Mouse (Mus musculus) ES-Bruce4 (cell line): ENCODE data around the gene Spata31d1a. TPM values are rescaled to one million over a fixed set of nuclear protein-coding genes. Genes with fewer than 3 reads are reported as not detected.
"Not testable (repeated sequence)": the region's sequence is repeated elsewhere in the genome, so short reads cannot be mapped to it uniquely, and the experiment has no call there.

Source experiments
- H3K27ac ChIP-seq: 2 replicates; pipeline ENCODE4 v1.5.1; 2012; ENCODE audit warnings: low read length, inconsistent platforms; ENCODE audit not compliant: insufficient read depth
- H3K27me3 ChIP-seq: 2 replicates; pipeline ENCODE4 v1.6.1; 2012; ENCODE audit warnings: mild to moderate bottlenecking, low read length, inconsistent platforms; ENCODE audit not compliant: control insufficient read depth, poor library complexity, insufficient read depth, severe bottlenecking
- H3K36me3 ChIP-seq: 2 replicates; pipeline ENCODE4 v1.6.1; 2012; ENCODE audit warnings: inconsistent platforms, mild to moderate bottlenecking, low read length, moderate library complexity; ENCODE audit not compliant: control insufficient read depth, poor library complexity, insufficient read depth, severe bottlenecking
- H3K4me1 ChIP-seq: one replicate; pipeline ENCODE4 v1.8.1; 2011; ENCODE audit warnings: low read length; ENCODE audit not compliant: control insufficient read depth, insufficient read depth
- H3K4me3 ChIP-seq: 2 replicates; pipeline ENCODE4 v1.5.1; 2011; ENCODE audit warnings: low read depth, mild to moderate bottlenecking, low read length
- H3K9ac ChIP-seq: 2 replicates; pipeline ENCODE4 v1.6.1; 2012; ENCODE audit warnings: low read depth, mild to moderate bottlenecking, inconsistent platforms; ENCODE audit not compliant: poor library complexity, severe bottlenecking
- H3K9me3 ChIP-seq: replicated peaks from 2 replicates; pipeline ENCODE4 v1.6.1; 2012; ENCODE audit warnings: mild to moderate bottlenecking, low read length, inconsistent platforms; ENCODE audit not compliant: control insufficient read depth, poor library complexity, insufficient read depth, severe bottlenecking
- CTCF ChIP-seq: IDR thresholded peaks from one replicate; pipeline ENCODE4 v1.8.1; 2011; ENCODE audit warnings: low read depth, low read length
- EP300 ChIP-seq: IDR thresholded peaks from 2 replicates; pipeline ENCODE4 v1.6.1; 2011; ENCODE audit warnings: low read depth, low read length; ENCODE audit not compliant: insufficient read depth
- POLR2A ChIP-seq: IDR thresholded peaks from one replicate; pipeline ENCODE4 v1.8.1; 2011; ENCODE audit warnings: low read length; ENCODE audit not compliant: insufficient read depth
- polyA plus RNA-seq: library from polyadenylated mRNA; stranded (reverse); fragments of >200 nt; gene quantifications from 2 replicates; pipeline ENCODE4 v1.2.4, GENCODE M21; 2011; ENCODE audit warnings: low read depth; ENCODE audit not compliant: missing spikeins, insufficient read depth, insufficient read length

The Spata31d1a gene
- polyA plus RNA-seq, 1 experiment: 1.1 TPM

DNA sequence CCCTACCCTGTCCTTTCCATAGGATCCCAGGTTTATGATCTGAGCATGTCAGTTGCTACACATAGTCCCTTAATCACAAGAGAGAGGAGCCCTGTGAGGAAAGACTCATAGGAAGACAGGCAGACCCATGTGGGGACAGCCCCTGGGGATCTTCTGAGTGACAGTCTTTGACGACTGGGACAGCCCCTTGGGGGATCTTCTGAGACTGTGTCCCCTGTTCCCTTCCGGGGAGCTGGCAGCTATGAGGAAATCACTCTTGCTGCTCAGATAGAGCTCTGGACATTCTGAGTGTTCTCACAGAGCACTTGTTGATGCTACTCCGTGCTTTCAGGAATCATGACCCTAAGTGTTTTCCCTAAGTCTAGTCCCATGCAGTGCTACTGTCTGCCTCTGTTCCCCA, 3.6 kb upstream of the Spata31d1a start:
- H3K27ac ChIP-seq: no peak overlapping the region
- H3K9me3 ChIP-seq: no peaks in the 10 kb centered on the region
- no peaks in the 10 kb centered on the region for H3K36me3 ChIP-seq
- no peak overlapping the region for H3K4me3 ChIP-seq
- TF ChIP-seq CTCF (no peak), POLR2A (no peak), EP300 (no peak)
- H3K4me1 ChIP-seq: no peaks in the 10 kb centered on the region
- H3K27me3 ChIP-seq: no peaks in the 10 kb centered on the region
- no peak overlapping the region for H3K9ac ChIP-seq

GRCm38 (mm10) chr13:59711984-59712383, 1.9 kb upstream of the Spata31d1a start, which contains the start of gene Spata31d1b:
Gene Spata31d1b (plus strand): TSS chr13:59712284.
- not testable (repeated sequence) for H3K4me1 ChIP-seq, H3K4me3 ChIP-seq, H3K27me3 ChIP-seq, H3K9ac ChIP-seq, H3K9me3 ChIP-seq, H3K36me3 ChIP-seq, H3K27ac ChIP-seq

GRCm38 (mm10) chr13:59704562-59704961, 5.6 kb downstream of the Spata31d1a start:
- Histone ChIP-seq H3K27ac (no peak overlapping the region), H3K9ac (no peak overlapping the region), H3K36me3 (no peaks in the 10 kb centered on the region), H3K4me3 (no peak overlapping the region), H3K9me3 (no peaks in the 10 kb centered on the region), H3K27me3 (no peaks in the 10 kb centered on the region), H3K4me1 (no peaks in the 10 kb centered on the region)
- no peak for TF ChIP-seq CTCF

DNA sequence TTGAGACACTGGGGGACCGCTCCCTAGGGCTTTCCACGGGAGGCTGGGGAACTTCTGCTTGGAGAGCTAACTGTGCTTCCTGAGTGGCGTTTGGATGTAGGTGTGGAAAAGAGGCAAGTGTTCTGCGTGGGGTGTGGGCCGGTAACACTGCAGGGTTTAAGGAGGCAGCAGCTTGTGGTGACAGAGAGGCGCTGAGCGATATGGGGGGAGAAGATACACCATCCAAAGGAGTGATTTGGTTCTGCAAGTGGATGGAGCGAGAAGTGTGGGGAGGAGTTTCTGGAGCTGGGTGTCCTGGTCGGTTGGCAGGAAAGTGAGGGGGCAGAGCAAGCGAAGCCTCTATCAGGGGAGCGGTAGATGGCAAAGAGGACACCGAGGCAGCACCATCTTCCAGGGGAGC, 6.6 kb downstream of the Spata31d1a start:
- Histone ChIP-seq H3K4me3 (no peak overlapping the region), H3K9me3 (no peaks in the 10 kb centered on the region), H3K4me1 (no peaks in the 10 kb centered on the region), H3K9ac (no peak overlapping the region), H3K27me3 (no peaks in the 10 kb centered on the region), H3K27ac (no peak overlapping the region), H3K36me3 (no peaks in the 10 kb centered on the region)
- TF ChIP-seq EP300 (no peak), POLR2A (no peak), CTCF (no peak)

DNA sequence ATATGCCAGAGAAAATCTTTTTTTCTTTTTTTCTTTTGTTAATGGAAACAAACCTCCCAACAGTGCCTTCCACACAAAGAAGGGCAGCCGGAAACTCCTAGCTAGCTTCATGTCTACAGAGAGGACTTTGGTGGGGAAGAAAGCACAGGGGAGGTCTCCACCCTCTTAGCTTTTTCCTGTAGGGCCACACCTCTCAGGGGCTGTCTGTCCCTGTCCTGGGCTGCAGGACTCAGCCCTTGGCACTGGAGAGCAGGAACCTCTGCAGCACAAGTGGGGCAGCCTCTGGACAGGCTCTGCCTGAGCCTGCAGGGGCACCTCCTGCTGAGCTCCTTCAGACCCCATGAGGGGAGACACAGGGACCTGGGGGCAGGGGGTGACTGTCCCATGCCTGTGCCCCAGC, 10.0 kb downstream of the Spata31d1a start:
- H3K27ac ChIP-seq, H3K9me3 ChIP-seq, H3K27me3 ChIP-seq, H3K4me1 ChIP-seq, H3K36me3 ChIP-seq, H3K4me3 ChIP-seq, H3K9ac ChIP-seq: not testable (repeated sequence)

DNA sequence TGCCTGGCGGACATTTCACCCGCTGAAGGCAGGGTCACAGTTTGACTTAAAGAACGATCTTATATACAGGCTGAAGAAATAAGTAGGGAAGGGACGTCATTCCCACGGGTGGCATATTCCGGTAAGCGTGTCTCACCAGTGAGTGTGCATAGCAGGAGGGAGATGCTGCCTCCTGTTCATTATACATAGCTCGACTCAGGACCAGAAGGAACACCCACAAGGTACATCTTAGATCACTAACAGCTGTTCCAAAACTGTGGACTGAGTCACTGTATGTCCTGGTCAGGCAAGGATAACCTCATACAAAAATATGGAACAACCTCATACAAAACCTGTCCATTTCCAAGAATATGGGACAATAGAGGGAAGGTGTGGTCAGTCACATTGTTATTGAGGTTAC, 11.0 kb downstream of the Spata31d1a start:
- Histone ChIP-seq H3K36me3 (no peaks in the 10 kb centered on the region), H3K4me3 (no peak overlapping the region), H3K4me1 (no peaks in the 10 kb centered on the region), H3K9me3 (no peaks in the 10 kb centered on the region), H3K27ac (no peak overlapping the region), H3K9ac (no peak overlapping the region), H3K27me3 (no peaks in the 10 kb centered on the region)
- TF ChIP-seq POLR2A (no peak), CTCF (no peak), EP300 (no peak)

DNA sequence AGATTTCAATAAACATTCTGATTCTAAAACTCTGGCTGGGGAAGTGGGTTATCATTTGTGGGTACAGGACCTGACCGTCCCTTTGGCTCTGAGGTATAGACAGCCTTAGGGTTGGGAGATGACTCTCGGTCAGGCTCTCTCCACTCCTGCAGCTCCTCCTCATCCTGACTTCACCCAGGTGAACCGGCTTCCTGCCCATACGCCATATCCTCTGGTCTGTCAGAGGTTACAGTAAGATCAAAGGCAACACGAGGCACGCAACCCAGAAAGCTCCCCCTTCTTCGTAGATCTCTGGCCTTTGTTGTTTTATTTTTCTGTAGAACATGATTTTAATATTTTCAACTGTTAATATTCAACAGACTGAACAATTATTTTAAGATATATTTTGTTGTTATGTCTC, 14.3 kb downstream of the Spata31d1a start:
- no peak overlapping the region for H3K4me3 ChIP-seq
- no peak overlapping the region for H3K27ac ChIP-seq
- no peak overlapping the region for H3K9ac ChIP-seq
- no peaks in the 10 kb centered on the region for H3K27me3 ChIP-seq
- H3K9me3 ChIP-seq: no peaks in the 10 kb centered on the region
- TF ChIP-seq CTCF (no peak), POLR2A (no peak), EP300 (no peak)
- H3K4me1 ChIP-seq: no peaks in the 10 kb centered on the region
- H3K36me3 ChIP-seq: no peaks in the 10 kb centered on the region
